Mouse (Mus musculus) forebrain, embryonic 13.5 days (tissue): Measurements from ENCODE around the gene Sox15. TPM values are rescaled to one million over a fixed set of nuclear protein-coding genes. Genes with fewer than 3 reads are reported as not detected.
A peak's percentile ranks its signal among the peaks of the same experiment; 100 is the strongest.

Experiments
- ATAC-seq: fragments of 200-750 bp; cut with Nextera tagmentation; 2 replicates; pipeline ENCODE4 v1.8.0; 2017
- H3K27ac ChIP-seq: fragments of 300-500 bp; sonication (generic); 2 replicates; pipeline ENCODE4 v1.5.1; 2015; ENCODE audit warnings: inconsistent platforms, mild to moderate bottlenecking, moderate library complexity
- H3K27me3 ChIP-seq: fragments of 300-500 bp; sonication (generic); 2 replicates; pipeline ENCODE4 v1.6.1; 2015; ENCODE audit warnings: mild to moderate bottlenecking, inconsistent platforms
- H3K36me3 ChIP-seq: fragments of 300-500 bp; sonication (generic); 2 replicates; pipeline ENCODE4 v1.6.1; 2015; ENCODE audit warnings: mild to moderate bottlenecking, inconsistent platforms; ENCODE audit not compliant: poor library complexity, severe bottlenecking
- H3K4me1 ChIP-seq: fragments of 300-500 bp; sonication (generic); 2 replicates; pipeline ENCODE4 v1.6.1; 2015; ENCODE audit warnings: inconsistent platforms
- H3K4me2 ChIP-seq: fragments of 300-500 bp; sonication (generic); 2 replicates; pipeline ENCODE4 v1.6.1; 2015; ENCODE audit warnings: inconsistent platforms, mild to moderate bottlenecking, moderate library complexity
- H3K4me3 ChIP-seq: fragments of 300-500 bp; sonication (generic); 2 replicates; pipeline ENCODE4 v1.5.1; 2015; ENCODE audit warnings: mild to moderate bottlenecking, inconsistent platforms
- H3K9ac ChIP-seq: fragments of 300-500 bp; sonication (generic); 2 replicates; pipeline ENCODE4 v1.6.1; 2015; ENCODE audit warnings: mild to moderate bottlenecking, inconsistent platforms
- H3K9me3 ChIP-seq: fragments of 300-500 bp; sonication (generic); replicated peaks from 2 replicates; pipeline ENCODE4 v1.6.1; 2016; ENCODE audit warnings: inconsistent platforms
- WGBS: fragments of 180-500 bp; shearing (Covaris S2); methylation state at CpG from one replicate; pipeline ENCODE4 v1.1.7; 2015; 5-methylcytosine and 5-hydroxymethylcytosine counted together
- polyA plus RNA-seq: library from polyadenylated mRNA; unstranded; fragments of >200 nt; fragmentation: Nextera tagmentation; extraction: Ambion mirVana; gene quantifications from 2 replicates; pipeline ENCODE4 v1.2.1, GENCODE M21; 2015

Sox15 gene
- polyA plus RNA-seq, 1 experiment from 2014 or later, result not detected

GRCm38 (mm10) chr11:69653399-69653798 lies 1.7 kb upstream of the Sox15 start:
- Histone ChIP-seq H3K27me3 (no peaks in the 10 kb centered on the region), H3K4me1 (peaks cover 5% of the 10 kb centered on the region; the same call in 1 of the 2 replicates), H3K27ac (peak overlapping the region; percentile 8; the same call in 1 of the 2 replicates), H3K36me3 (peaks cover 93% of the 10 kb centered on the region), H3K4me3 (no peak overlapping the region), H3K9me3 (no peaks in the 10 kb centered on the region), H3K4me2 (no peak overlapping the region), H3K9ac (no peak overlapping the region)
- ATAC-seq, result no peak
- 65% methylated on average over 5 of the region's 5 CpGs for WGBS

- Histone ChIP-seq H3K27ac (0 out of 2 replicates have a peak overlapping the region, but pooled peaks have one; percentile 3), H3K4me2 (no peak overlapping the region), H3K9me3 (no peaks in the 10 kb centered on the region), H3K36me3 (peaks cover 90% of the 10 kb centered on the region), H3K9ac (no peak overlapping the region), H3K27me3 (no peaks in the 10 kb centered on the region), H3K4me3 (no peak overlapping the region), H3K4me1 (peaks cover 5% of the 10 kb centered on the region; the same call in 1 of the 2 replicates)
- 56% methylated on average over 9 of the region's 9 CpGs for WGBS
- ATAC-seq, result no peak
These were observed 354 bp upstream of the Sox15 start for GRCm38 (mm10) chr11:69654760-69655159.

- Histone ChIP-seq H3K27ac (no peak overlapping the region), H3K4me1 (peaks cover 11% of the 10 kb centered on the region), H3K27me3 (no peaks in the 10 kb centered on the region), H3K4me3 (no peak overlapping the region), H3K36me3 (peaks cover 84% of the 10 kb centered on the region), H3K4me2 (no peak overlapping the region), H3K9me3 (no peaks in the 10 kb centered on the region), H3K9ac (no peak overlapping the region)
- WGBS, result 86% methylated on average over 5 of the region's 5 CpGs
- no peak for ATAC-seq
These were observed 946 bp downstream of the Sox15 start for GRCm38 (mm10) chr11:69656065-69656455.

- Histone ChIP-seq H3K27ac (no peak overlapping the region), H3K9me3 (no peaks in the 10 kb centered on the region), H3K4me1 (peaks cover 19% of the 10 kb centered on the region), H3K4me3 (no peak overlapping the region), H3K9ac (no peak overlapping the region), H3K36me3 (peaks cover 76% of the 10 kb centered on the region), H3K27me3 (no peaks in the 10 kb centered on the region), H3K4me2 (no peak overlapping the region)
- no peak for ATAC-seq
- WGBS, result 82% methylated on average over 10 of the region's 10 CpGs
These were observed 1.7 kb downstream of the Sox15 start for GRCm38 (mm10) chr11:69656617-69657461.

- WGBS, result 84% methylated on average over 15 of the region's 15 CpGs
- no peak overlapping the region for H3K4me2 ChIP-seq
- H3K9me3 ChIP-seq, result no peaks in the 10 kb centered on the region
- no peaks in the 10 kb centered on the region for H3K27me3 ChIP-seq
- peaks cover 70% of the 10 kb centered on the region for H3K36me3 ChIP-seq
- no peak overlapping the region for H3K4me3 ChIP-seq
- H3K27ac ChIP-seq, result no peak overlapping the region
- H3K4me1 ChIP-seq, result peaks cover 20% of the 10 kb centered on the region
- H3K9ac ChIP-seq, result no peak overlapping the region
- no peak for ATAC-seq
These were observed 2.4 kb downstream of the Sox15 start for GRCm38 (mm10) chr11:69657462-69657881.

- Histone ChIP-seq H3K9me3 (no peaks in the 10 kb centered on the region), H3K36me3 (peaks cover 65% of the 10 kb centered on the region), H3K4me1 (peaks cover 22% of the 10 kb centered on the region), H3K4me3 (peak overlapping the region; percentile 57), H3K27ac (0 out of 2 replicates have a peak overlapping the region, but pooled peaks have one; percentile 97), H3K4me2 (peak overlapping the region; percentile 61), H3K9ac (peak overlapping the region; percentile 71), H3K27me3 (no peaks in the 10 kb centered on the region)
- ATAC-seq, result no peak
- 87% methylated on average over 3 of the region's 3 CpGs for WGBS
These were observed 6.2 kb downstream of the Sox15 start for GRCm38 (mm10) chr11:69661221-69661881.

- H3K4me2 ChIP-seq, result peak within 1 kb of the TSS; percentile 61
- H3K4me3 ChIP-seq, result peak within 1 kb of the TSS; percentile 57
- peaks cover 22% of the 10 kb centered on the region for H3K4me1 ChIP-seq
- H3K9ac ChIP-seq, result peak within 1 kb of the TSS; percentile 71
- no peaks in the 10 kb centered on the region for H3K9me3 ChIP-seq
- H3K36me3 ChIP-seq, result peaks cover 64% of the 10 kb centered on the region
- peak; percentile 96 for ATAC-seq
- peak within 1 kb of the TSS; percentile 97 for H3K27ac ChIP-seq
- no peaks in the 10 kb centered on the region for H3K27me3 ChIP-seq
- WGBS, result under 1% methylated on average over 48 of the region's 48 CpGs
These were observed 7.3 kb downstream of the Sox15 start, which contains the start of gene Mpdu1 for GRCm38 (mm10) chr11:69662213-69662966. Gene Mpdu1 (minus strand): TSS chr11:69662642.

GRCm38 (mm10) chr11:69662967-69663671 lies 8.0 kb downstream of the Sox15 start:
- H3K36me3 ChIP-seq, result peaks cover 64% of the 10 kb centered on the region
- ATAC-seq, result peak; percentile 9
- H3K27ac ChIP-seq, result peak overlapping the region; percentile 97
- H3K4me1 ChIP-seq, result peaks cover 22% of the 10 kb centered on the region
- H3K4me3 ChIP-seq, result peak overlapping the region; percentile 57
- 69% methylated on average over 13 of the region's 13 CpGs for WGBS
- no peaks in the 10 kb centered on the region for H3K27me3 ChIP-seq
- peak overlapping the region; percentile 61 for H3K4me2 ChIP-seq
- peak overlapping the region; percentile 71 for H3K9ac ChIP-seq
- H3K9me3 ChIP-seq, result no peaks in the 10 kb centered on the region

- Histone ChIP-seq H3K36me3 (peaks cover 64% of the 10 kb centered on the region), H3K27me3 (no peaks in the 10 kb centered on the region), H3K4me1 (peaks cover 24% of the 10 kb centered on the region), H3K27ac (peak overlapping the region; percentile 97), H3K9ac (no peak overlapping the region), H3K4me3 (no peak overlapping the region), H3K9me3 (no peaks in the 10 kb centered on the region), H3K4me2 (no peak overlapping the region)
- no peak for ATAC-seq
- WGBS, result 91% methylated on average over 6 of the region's 6 CpGs
These were observed 8.7 kb downstream of the Sox15 start for GRCm38 (mm10) chr11:69663795-69664194.

- WGBS, result 93% methylated on average over 7 of the region's 7 CpGs
- no peak overlapping the region for H3K9ac ChIP-seq
- no peak for ATAC-seq
- no peaks in the 10 kb centered on the region for H3K27me3 ChIP-seq
- peaks cover 68% of the 10 kb centered on the region for H3K36me3 ChIP-seq
- H3K4me3 ChIP-seq, result no peak overlapping the region
- H3K4me1 ChIP-seq, result peaks cover 34% of the 10 kb centered on the region
- no peaks in the 10 kb centered on the region for H3K9me3 ChIP-seq
- no peak overlapping the region for H3K4me2 ChIP-seq
- H3K27ac ChIP-seq, result 0 out of 2 replicates have a peak overlapping the region, but pooled peaks have one; percentile 97
These were observed 9.7 kb downstream of the Sox15 start for GRCm38 (mm10) chr11:69664841-69665240.

GRCm38 (mm10) chr11:69665457-69665960 lies 10.4 kb downstream of the Sox15 start:
- H3K27ac ChIP-seq, result peak overlapping the region; percentile 19; the same call in 1 of the 2 replicates
- H3K4me2 ChIP-seq, result no peak overlapping the region
- H3K4me1 ChIP-seq, result peaks cover 37% of the 10 kb centered on the region
- H3K36me3 ChIP-seq, result peaks cover 68% of the 10 kb centered on the region
- H3K9ac ChIP-seq, result no peak overlapping the region
- H3K27me3 ChIP-seq, result no peaks in the 10 kb centered on the region
- no peaks in the 10 kb centered on the region for H3K9me3 ChIP-seq
- 75% methylated on average over 9 of the region's 9 CpGs for WGBS
- H3K4me3 ChIP-seq, result no peak overlapping the region
- no peak for ATAC-seq
